Mouse (Mus musculus) lung, embryonic 15.5 days (tissue): ENCODE results near the gene Rbfox2. TPM values are rescaled to one million over a fixed set of nuclear protein-coding genes. Genes with fewer than 3 reads are reported as not detected.

Source experiments
- ATAC-seq: fragments of 200-750 bp; cut with Nextera tagmentation; 2 replicates; pipeline ENCODE4 v1.8.0; 2017; ENCODE audit warnings: moderate number of reproducible peaks, borderline replicate concordance; ENCODE audit not compliant: low FRiP score, low TSS enrichment; ENCODE audit errors: extremely low read depth
- H3K27ac ChIP-seq: fragments of 300-500 bp; sonication (generic); 2 replicates; pipeline ENCODE4 v1.5.1; 2015; ENCODE audit warnings: moderate library complexity, mild to moderate bottlenecking, inconsistent platforms
- H3K27me3 ChIP-seq: fragments of 300-500 bp; sonication (generic); 2 replicates; pipeline ENCODE4 v1.6.1; 2015; ENCODE audit warnings: inconsistent platforms
- H3K36me3 ChIP-seq: fragments of 300-500 bp; sonication (generic); 2 replicates; pipeline ENCODE4 v1.6.1; 2015; ENCODE audit warnings: inconsistent platforms
- H3K4me1 ChIP-seq: fragments of 300-500 bp; sonication (generic); 2 replicates; pipeline ENCODE4 v1.6.1; 2015; ENCODE audit warnings: inconsistent platforms
- H3K4me2 ChIP-seq: fragments of 300-500 bp; sonication (generic); 2 replicates; pipeline ENCODE4 v1.6.1; 2015; ENCODE audit warnings: inconsistent platforms, mild to moderate bottlenecking, moderate library complexity
- H3K4me3 ChIP-seq: fragments of 300-500 bp; sonication (generic); 2 replicates; pipeline ENCODE4 v1.5.1; 2015; ENCODE audit warnings: mild to moderate bottlenecking, inconsistent platforms
- H3K9ac ChIP-seq: fragments of 300-500 bp; sonication (generic); 2 replicates; pipeline ENCODE4 v1.6.1; 2015; ENCODE audit warnings: inconsistent platforms
- H3K9me3 ChIP-seq: fragments of 300-500 bp; sonication (generic); 2 replicates; pipeline ENCODE4 v1.6.1; 2016; ENCODE audit warnings: inconsistent platforms
- WGBS: fragments of 180-500 bp; shearing (Covaris S2); methylation state at CpG from one replicate; pipeline ENCODE4 v1.1.7; 2015; 5-methylcytosine and 5-hydroxymethylcytosine counted together
- polyA plus RNA-seq: library from polyadenylated mRNA; unstranded; fragments of >200 nt; fragmentation: Nextera tagmentation; extraction: Ambion mirVana; gene quantifications from 2 replicates; pipeline ENCODE4 v1.2.1, GENCODE M21; 2015

Rbfox2 gene
- polyA plus RNA-seq, 1 experiment from 2014 or later: 41.8 TPM

DNA sequence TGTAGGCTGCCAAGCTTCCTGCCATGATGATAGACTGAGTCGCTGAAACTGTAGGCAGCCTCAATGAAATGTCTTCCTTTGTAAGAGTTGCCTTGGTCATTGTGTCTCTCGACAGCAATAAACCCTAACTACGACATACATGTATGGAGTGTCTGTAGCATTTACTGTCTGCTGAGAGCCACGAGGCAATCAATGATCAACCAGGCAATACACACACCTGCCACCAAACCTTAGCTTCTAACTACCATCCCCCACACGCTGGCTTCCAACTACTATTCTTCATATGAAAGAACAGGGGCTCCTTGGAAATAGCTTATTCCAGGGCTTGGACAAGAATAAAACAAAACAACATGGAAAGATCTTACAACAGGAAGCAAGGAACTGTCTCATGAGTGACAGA is 42.5 kb downstream of the Rbfox2 start:
- WGBS: 84% methylated on average over 5 of the region's 5 CpGs

DNA sequence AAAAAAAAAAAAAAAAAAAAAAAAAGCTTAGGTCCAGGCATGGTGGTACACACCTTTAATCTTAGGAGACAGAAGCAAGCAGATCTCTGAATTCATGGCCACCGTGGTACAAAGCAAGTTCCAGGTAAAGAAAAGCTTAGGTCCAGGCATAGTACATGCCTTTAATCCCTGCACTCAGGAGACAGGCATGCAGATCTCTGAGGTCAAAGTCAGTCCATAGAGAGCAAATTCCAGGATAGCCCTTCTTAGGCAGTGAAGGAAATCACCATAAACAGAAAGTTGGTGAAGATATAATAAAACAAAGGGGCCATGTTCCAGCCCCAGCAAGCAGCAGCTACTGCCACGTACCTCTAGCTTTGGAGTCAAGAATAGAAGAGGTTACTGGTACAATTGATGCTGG is 44.0 kb downstream of the Rbfox2 start:
- H3K4me2 ChIP-seq: no peak overlapping the region

More for the DNA sequence above, 42.5 kb downstream of the Rbfox2 start:
- H3K4me3 ChIP-seq: no peak overlapping the region
- H3K36me3 ChIP-seq: no peaks in the 10 kb centered on the region
- peaks cover 18% of the 10 kb centered on the region; the same call in 1 of the 2 replicates for H3K4me1 ChIP-seq
- no peaks in the 10 kb centered on the region for H3K9me3 ChIP-seq
- no peak overlapping the region for H3K27ac ChIP-seq
- no peak overlapping the region for H3K9ac ChIP-seq
- no peak for ATAC-seq
- no peaks in the 10 kb centered on the region for H3K27me3 ChIP-seq
- H3K4me2 ChIP-seq: no peak overlapping the region

DNA sequence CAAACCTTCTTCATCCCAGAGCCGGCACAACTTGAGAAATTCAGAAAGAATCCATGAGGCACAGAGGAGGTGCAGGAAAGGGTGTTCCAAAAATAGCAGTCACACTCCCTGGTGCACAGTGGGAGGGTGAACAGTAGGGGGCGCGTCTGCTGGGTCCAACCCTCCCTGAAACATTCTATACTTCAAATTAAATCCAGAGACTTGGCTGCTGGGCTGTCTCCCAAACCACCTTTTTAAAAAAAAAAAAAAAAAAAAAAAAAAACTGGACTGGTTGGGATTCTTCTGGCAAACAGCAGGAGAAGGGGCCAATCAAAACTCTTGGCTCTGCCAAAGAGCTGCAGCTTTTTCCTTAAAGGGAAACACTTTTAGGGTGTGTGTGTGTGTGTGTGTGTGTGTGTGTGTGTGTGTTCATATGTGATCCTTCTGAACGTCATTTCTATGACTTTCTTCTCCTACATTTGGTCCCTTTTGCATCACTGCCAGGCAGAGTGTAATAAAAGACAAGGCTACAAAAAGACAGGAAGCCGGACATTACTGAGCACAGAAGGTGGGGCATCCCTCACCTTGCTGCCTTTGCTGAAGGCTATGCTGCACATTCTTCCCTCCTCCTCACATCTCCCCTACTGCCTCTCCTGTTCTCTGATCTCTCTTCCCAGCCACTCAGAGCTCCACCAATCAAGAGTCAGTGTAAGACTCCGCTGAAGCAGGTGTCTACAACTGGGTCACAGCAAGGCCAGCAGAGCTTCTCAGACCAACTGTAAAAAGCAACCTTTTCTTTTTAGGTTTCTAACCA is 49.2 kb downstream of the Rbfox2 start:
- Histone ChIP-seq H3K9me3 (no peaks in the 10 kb centered on the region), H3K27me3 (no peaks in the 10 kb centered on the region), H3K9ac (no peak overlapping the region), H3K36me3 (no peaks in the 10 kb centered on the region), H3K4me2 (no peak overlapping the region), H3K4me1 (peaks cover 36% of the 10 kb centered on the region), H3K4me3 (no peak overlapping the region), H3K27ac (peak overlapping the region; percentile 47; the same call in 1 of the 2 replicates)
- WGBS: 16% methylated on average over 6 of the region's 6 CpGs
- no peak for ATAC-seq

More for the DNA sequence above, 44.0 kb downstream of the Rbfox2 start:
- H3K9me3 ChIP-seq: no peaks in the 10 kb centered on the region
- H3K4me1 ChIP-seq: peaks cover 24% of the 10 kb centered on the region
- WGBS: 81% methylated on average over 2 of the region's 2 CpGs
- no peaks in the 10 kb centered on the region for H3K36me3 ChIP-seq
- no peaks in the 10 kb centered on the region for H3K27me3 ChIP-seq
- no peak for ATAC-seq
- no peak overlapping the region for H3K27ac ChIP-seq
- H3K9ac ChIP-seq: no peak overlapping the region
- H3K4me3 ChIP-seq: no peak overlapping the region

DNA sequence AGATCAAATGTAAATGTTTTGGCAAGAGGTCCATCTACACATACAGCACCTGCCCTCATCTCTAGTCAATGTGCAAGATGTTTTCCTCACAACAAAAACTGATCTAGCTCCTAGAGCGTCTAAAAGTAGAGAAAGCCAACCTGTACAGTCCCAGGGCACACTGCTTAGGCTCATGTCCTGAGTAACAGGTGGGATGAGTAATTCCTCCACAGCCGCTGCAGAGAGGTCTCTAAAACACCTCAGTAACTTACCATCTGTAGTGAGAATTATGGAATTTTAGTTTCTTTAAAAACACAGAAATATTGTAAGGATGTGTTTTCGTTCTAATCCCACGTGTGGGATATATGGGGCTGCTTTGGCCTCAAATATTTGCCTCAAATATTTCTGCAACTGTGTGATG is 50.0 kb downstream of the Rbfox2 start:
- H3K9me3 ChIP-seq: no peaks in the 10 kb centered on the region
- H3K4me3 ChIP-seq: no peak overlapping the region
- H3K4me1 ChIP-seq: peaks cover 36% of the 10 kb centered on the region
- H3K27ac ChIP-seq: no peak overlapping the region
- no peak for ATAC-seq
- H3K9ac ChIP-seq: no peak overlapping the region
- H3K27me3 ChIP-seq: no peaks in the 10 kb centered on the region
- WGBS: 84% methylated on average over 4 of the region's 4 CpGs
- no peaks in the 10 kb centered on the region for H3K36me3 ChIP-seq
- H3K4me2 ChIP-seq: no peak overlapping the region

DNA sequence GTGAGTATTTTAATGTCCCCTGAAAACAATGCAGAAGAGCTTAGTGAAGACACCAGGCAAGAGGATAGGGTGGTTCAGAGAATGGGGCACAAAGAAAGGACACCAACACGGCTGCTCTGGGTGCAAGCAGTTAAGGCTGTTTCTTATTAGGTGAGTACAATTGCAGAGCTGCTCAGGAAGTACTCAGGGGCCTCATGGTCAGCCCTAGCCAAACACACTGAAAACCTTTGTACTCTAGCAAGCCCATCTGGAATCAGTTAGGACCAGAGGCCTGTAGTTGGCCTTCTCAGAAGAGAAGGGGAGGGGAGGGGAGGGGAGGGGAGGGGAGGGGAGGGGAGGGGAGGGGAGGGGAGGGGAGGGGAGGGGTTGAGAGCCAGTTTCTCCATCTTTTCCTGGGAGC is 52.2 kb downstream of the Rbfox2 start:
- H3K36me3 ChIP-seq: no peaks in the 10 kb centered on the region
- no peaks in the 10 kb centered on the region for H3K27me3 ChIP-seq
- H3K9me3 ChIP-seq: no peaks in the 10 kb centered on the region
- ATAC-seq: peak; percentile 49; the same call in 1 of the 2 replicates
- H3K4me2 ChIP-seq: no peak overlapping the region
- WGBS: 3% methylated on average over 1 of the region's 1 CpGs
- no peak overlapping the region for H3K9ac ChIP-seq
- peaks cover 36% of the 10 kb centered on the region for H3K4me1 ChIP-seq
- H3K27ac ChIP-seq: peak overlapping the region; percentile 70; the same call in 1 of the 2 replicates
- H3K4me3 ChIP-seq: no peak overlapping the region

DNA sequence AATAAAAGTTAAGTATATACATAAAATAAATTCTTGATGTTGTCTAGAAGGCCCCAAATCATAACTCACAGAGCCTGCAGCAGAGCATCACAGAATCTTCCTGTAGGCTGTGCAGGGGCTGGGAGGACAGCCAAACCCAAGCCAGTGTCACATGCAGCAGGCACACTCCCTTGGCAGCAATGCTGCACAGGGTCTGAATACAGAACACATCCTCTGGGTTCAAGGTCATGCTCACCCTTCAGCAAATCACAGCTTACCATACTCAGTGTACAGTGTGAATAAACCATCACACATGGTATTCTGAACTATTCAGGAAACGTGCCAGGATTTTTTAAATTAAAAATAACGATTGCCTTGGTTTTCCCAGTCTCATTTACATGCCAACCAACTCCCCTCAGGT is 52.7 kb downstream of the Rbfox2 start:
- Histone ChIP-seq H3K4me1 (peaks cover 35% of the 10 kb centered on the region), H3K4me3 (no peak overlapping the region), H3K27me3 (no peaks in the 10 kb centered on the region), H3K27ac (peak overlapping the region; percentile 70), H3K4me2 (no peak overlapping the region), H3K9me3 (no peaks in the 10 kb centered on the region), H3K9ac (no peak overlapping the region), H3K36me3 (no peaks in the 10 kb centered on the region)
- WGBS: 29% methylated on average over 2 of the region's 2 CpGs
- ATAC-seq: peak; percentile 55; the same call in 1 of the 2 replicates

DNA sequence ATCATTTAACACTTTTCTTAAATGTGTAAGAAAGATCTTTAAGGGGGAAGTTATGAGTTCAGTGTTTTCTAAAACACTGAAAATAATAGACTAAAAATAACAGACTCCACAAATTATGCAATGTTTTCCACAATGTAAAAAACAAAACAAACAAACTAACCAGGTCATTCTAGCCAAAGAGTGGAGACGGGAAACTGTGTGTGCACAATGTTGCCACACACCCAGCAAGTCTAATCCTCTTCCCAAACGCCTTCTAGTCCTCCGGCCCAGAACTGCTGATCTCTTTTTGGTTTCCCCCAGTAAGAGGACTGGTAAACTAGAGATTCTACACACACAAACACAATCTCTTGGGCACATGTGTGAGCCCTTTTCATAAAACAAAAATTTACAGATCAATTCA is 55.1 kb downstream of the Rbfox2 start:
- no peak overlapping the region for H3K4me2 ChIP-seq
- H3K27ac ChIP-seq: no peak overlapping the region
- no peak for ATAC-seq
- no peak overlapping the region for H3K4me3 ChIP-seq
- 70% methylated on average over 3 of the region's 3 CpGs for WGBS
- no peaks in the 10 kb centered on the region for H3K9me3 ChIP-seq
- H3K9ac ChIP-seq: no peak overlapping the region
- no peaks in the 10 kb centered on the region for H3K27me3 ChIP-seq
- no peaks in the 10 kb centered on the region for H3K36me3 ChIP-seq
- H3K4me1 ChIP-seq: peaks cover 24% of the 10 kb centered on the region

DNA sequence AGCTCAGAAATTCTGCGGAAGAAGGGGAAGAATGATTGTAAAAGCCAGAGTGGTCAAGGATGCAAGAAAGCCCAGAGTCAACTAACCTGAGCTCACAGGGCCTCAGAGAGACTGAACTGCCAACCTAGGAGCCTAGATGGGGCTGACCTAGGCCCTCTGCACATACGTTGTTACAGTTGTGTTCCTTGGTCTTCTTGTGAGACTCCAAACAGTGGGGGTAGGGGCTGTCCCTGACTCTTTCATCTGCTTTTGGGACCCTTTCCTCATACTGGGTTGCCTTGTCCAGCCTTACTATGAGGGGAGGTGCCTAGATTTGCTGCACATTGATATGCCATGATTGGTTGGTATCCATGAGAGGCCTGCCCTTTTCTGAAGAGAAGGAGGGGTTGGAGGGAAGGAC is 56.0 kb downstream of the Rbfox2 start:
- H3K4me3 ChIP-seq: no peak overlapping the region
- H3K4me2 ChIP-seq: no peak overlapping the region
- ATAC-seq: no peak
- H3K36me3 ChIP-seq: no peaks in the 10 kb centered on the region
- 88% methylated on average over 2 of the region's 2 CpGs for WGBS
- peaks cover 31% of the 10 kb centered on the region for H3K4me1 ChIP-seq
- H3K27me3 ChIP-seq: no peaks in the 10 kb centered on the region
- H3K9me3 ChIP-seq: no peaks in the 10 kb centered on the region
- no peak overlapping the region for H3K9ac ChIP-seq
- no peak overlapping the region for H3K27ac ChIP-seq

DNA sequence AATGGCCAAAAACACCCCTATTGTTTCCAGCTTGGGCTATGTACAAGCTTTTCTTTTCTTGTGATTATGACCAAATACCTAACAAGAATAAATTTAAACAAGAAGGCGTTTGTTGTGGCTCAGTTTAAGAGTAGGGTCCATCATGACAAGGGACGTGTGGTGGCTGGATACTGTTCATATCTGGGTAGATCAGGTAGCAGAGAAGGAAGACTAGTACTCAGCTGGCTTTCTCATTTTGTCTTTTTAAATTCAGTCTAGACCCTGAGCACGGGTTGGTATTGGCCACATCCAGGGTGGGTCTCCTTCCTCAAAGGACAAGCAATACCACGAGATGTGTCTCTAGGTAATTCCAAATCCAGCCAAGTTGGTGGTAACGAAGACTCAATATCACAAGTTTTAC is 57.4 kb downstream of the Rbfox2 start:
- Histone ChIP-seq H3K27me3 (no peaks in the 10 kb centered on the region), H3K4me3 (no peak overlapping the region), H3K4me1 (peaks cover 36% of the 10 kb centered on the region), H3K9ac (no peak overlapping the region), H3K4me2 (no peak overlapping the region), H3K36me3 (no peaks in the 10 kb centered on the region), H3K27ac (no peak overlapping the region), H3K9me3 (no peaks in the 10 kb centered on the region)
- 82% methylated on average over 5 of the region's 5 CpGs for WGBS
- ATAC-seq: no peak

DNA sequence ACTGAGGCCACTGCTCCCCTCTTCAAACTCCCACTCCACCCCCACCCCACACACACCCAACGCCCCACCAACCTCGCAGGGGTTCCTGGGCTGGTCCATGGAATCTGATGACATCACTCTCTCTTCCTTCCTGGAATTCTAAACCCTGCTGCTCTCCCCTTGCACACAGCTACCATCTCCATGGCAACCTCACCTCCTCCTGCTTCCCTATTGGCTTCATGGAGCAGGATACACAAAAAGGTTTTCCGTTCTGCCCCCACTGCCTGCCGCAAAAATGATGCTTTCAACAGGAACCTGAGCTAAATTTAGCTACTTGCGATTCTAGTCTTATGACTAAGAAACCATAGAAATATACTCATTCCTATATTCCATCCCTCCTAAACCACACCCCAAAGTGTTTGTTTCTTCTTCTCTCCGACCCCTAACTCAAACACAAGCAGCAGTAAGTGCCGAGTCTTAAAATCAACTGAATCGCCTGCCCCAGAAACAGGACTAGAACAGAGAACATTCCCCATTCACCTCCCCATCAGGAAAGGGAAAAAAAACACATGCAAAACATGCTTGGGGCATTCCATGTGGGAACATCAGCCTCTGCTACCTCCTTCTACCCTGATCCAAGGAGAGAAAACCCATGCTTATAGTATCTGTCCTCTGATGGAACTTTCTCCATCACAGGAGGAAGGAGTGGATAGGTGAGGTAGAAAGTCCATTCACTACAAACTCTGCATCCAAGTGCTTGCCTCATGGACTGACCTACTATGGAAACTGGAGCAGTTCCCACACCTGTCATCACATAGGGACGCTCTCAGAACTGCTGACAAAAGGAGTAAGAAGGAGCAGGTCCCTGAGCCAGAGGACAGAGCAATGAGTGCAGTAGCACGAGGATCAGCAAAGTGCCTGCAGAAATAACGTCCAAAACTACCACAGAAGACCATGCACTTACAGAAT is 61.1 kb downstream of the Rbfox2 start:
- Histone ChIP-seq H3K36me3 (no peaks in the 10 kb centered on the region), H3K4me2 (peak overlapping the region; percentile 28), H3K4me1 (peaks cover 31% of the 10 kb centered on the region), H3K9ac (no peak overlapping the region), H3K27ac (peak overlapping the region; percentile 66), H3K9me3 (no peaks in the 10 kb centered on the region), H3K4me3 (no peak overlapping the region), H3K27me3 (no peaks in the 10 kb centered on the region)
- peak; percentile 78 for ATAC-seq
- 12% methylated on average over 11 of the region's 11 CpGs for WGBS

DNA sequence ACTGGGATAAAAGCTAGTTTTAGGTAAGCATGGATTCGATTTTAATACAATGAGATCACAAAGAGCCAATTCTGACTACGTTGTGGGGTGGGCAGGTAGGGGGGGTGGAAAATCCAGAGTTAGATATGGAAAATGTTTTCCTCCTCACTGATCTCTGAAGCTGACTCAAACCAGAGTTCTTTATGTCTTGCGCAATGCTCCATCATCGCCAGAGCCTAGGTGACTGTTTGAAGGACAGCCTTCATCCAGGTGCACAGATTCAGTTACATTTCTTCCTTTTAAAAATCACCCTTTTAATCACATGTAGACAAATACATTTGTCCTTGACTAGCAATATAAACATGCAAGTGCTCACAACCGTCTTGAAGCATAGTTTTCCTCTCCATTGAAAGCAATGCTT is 62.2 kb downstream of the Rbfox2 start:
- H3K4me3 ChIP-seq: no peak overlapping the region
- no peak overlapping the region for H3K4me2 ChIP-seq
- H3K9ac ChIP-seq: no peak overlapping the region
- H3K27ac ChIP-seq: no peak overlapping the region
- no peaks in the 10 kb centered on the region for H3K9me3 ChIP-seq
- H3K36me3 ChIP-seq: no peaks in the 10 kb centered on the region
- H3K27me3 ChIP-seq: no peaks in the 10 kb centered on the region
- WGBS: 68% methylated on average over 5 of the region's 5 CpGs
- ATAC-seq: no peak
- peaks cover 31% of the 10 kb centered on the region for H3K4me1 ChIP-seq
